Mouse (Mus musculus): ENCODE results near the gene Col6a3.

Gene Col6a3

DNA sequence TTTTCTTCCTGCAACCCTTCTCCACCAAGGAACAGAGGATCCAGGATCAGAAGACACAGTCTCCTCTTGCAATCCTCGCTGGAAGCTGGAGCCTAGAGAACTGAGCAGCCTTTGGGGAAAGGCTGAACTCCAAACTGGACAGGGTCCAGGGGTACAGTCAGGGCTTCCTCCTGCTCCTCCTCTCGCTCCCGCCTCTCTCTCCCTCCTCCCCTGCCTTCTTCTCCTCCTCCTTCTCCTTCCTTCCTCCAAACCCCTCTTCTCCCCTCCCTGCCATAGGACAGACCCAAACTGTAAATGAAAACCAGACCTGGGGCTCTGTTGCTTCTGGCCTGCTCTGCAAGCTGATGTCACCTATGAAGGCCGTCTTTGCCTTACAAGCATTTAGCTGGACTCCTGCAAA lies at the start of gene Col6a3:
Col6a3 (minus strand) TSS at position 136 of the 400 bp plus-strand sequence.
- no peak for DNase-seq (ENCODE audit: low spot score in 2 of 2)

DNA sequence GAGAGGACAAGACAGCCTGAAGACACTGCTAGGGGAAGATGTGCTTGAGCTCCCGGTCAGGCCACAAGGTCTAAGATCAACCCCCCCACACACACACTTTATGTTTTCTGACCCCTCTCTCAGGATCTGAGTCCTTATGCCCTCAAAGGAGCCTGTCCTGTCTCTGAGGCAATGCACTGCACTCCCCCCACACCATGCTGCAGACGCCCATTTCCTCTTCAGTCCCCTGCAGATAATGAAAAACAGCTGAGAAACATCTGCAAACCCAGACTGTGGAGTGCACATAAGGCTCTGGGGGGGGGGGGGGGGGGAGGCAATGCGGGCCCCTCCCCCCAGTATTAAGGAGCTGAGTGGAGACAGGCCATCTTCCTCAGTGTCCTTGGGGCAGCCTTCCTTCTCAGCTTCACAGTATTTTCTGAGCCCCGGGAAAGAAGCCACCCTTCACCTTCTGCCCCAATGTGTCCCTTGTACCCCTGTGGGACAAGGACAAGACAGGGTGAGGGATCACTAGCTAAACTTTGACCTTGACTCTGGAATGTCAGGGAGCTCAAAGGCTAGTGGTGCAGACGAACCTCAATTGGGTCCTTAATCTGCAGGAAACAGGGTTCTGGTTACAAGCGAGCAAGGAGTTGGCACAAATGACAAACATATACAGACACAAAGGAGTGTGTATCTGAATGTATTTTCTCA lies 42.1 kb upstream of the Col6a3 start:
- no peak for DNase-seq (ENCODE audit: low spot score in 2 of 2)

DNA sequence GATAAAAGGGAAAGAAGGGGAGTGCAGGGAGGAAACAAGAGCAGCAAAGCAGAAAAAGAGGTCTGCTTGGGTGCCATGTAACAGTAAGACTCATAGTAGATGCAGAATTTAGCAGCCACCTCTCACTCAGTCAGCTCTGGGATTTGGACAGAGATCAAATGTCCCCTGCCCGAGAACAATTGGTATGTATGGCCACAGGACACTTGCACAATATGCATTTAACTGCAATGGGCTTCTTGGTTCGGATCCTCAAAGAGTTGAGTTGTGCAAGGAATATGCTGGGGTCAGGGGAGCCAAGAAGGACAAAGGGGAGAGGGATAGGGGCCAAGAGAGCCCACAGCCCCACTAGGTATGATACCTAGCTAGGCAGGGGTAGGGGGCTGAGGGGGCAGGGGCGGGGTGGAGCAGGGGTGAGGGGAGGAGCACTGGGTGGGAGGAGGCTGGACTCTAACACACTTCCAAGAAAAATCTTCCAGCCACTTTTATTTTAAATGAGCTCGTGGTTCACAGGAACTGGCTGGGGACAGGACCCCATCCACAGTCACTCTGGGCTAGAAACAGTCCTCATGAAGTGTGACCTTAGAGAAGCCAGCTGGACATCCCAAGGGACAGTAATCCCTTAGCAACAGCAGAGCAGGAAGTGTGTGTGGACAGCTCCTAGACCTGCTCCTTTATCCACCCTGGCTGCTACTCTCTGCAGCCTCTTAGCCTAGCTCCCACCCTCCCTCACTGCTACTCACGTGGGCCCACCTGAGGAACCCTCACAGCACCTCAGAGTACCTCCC lies 32.9 kb upstream of the Col6a3 start:
- DNase-seq (ENCODE audit: low spot score in 2 of 2): no peak

- no peak for DNase-seq (ENCODE audit: low spot score in 2 of 2)
Observed at GRCm38 (mm10) chr1:90875961-90876360, 32.2 kb upstream of the Col6a3 start.

DNA sequence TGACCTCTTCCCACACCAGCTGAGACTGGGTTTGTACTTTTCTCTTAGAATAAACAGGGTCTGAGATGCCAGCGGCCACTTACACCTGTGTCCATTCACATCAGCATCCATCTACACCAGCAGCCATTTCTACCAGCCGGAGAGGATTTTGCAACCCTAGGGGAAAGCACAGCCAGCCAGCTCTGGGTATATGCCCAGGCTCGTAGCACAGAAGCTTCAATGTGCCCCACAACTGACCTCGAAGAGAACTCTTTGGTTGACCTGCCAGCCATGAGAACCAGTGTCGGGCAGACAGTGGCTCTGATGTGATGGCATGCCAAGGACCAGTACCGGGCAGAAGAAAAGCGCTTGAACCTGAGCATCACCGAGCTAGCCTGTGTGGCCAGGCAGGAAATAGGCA lies 31.6 kb upstream of the Col6a3 start:
- no peak for DNase-seq (ENCODE audit: low spot score in 2 of 2)

GRCm38 (mm10) chr1:90870581-90870980 lies 26.8 kb upstream of the Col6a3 start:
- DNase-seq (ENCODE audit: low spot score in 2 of 2): no peak

GRCm38 (mm10) chr1:90866734-90867133 lies 23.0 kb upstream of the Col6a3 start:
- no peak for DNase-seq (ENCODE audit: low spot score in 2 of 2)

DNA sequence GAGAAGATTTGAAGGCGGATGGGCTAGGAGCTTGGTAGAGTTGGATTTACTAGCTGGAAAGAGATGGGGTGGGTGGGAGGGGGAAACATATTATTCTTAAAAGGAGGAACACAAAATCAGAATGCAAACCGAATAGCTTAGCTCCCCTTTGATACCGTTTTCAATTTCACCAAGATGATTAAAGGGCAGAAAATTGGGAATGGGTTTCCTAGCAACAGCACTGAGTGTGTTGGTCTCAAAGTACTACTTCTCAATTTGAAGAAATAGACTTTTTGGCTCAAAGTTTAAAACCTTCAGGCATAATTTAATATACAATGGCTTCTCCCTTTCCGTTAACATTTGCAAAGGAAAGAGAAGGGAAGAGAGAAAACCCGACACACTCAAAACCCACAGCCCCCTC lies 12.1 kb upstream of the Col6a3 start:
- no peak for DNase-seq (ENCODE audit: low spot score in 2 of 2)

GRCm38 (mm10) chr1:90849836-90850235 lies 6.1 kb upstream of the Col6a3 start:
- peak in 1 of 2 experiments; percentile 15 for DNase-seq (ENCODE audit: low spot score in 2 of 2)

DNA sequence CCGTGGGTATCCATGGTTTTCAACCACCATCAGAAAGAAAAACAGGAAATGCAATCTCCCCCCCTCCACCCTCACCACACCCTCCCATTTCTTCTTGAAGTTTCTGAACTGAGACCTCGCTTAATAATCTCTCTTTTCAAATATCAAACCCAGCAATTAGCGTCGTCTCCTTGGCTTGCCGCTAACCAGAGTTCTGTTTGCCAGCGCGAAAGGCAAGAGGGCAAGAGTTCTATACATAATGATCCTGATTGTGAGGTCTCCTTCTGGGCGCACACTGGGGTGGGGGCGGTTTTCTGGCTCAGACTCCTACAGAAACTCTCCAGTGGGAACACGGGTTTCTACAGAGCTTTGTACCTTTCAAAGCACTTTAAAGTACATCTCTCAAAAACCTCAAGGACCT lies 1.4 kb upstream of the Col6a3 start:
- DNase-seq (ENCODE audit: low spot score in 2 of 2): no peak

- DNase-seq (ENCODE audit: low spot score in 2 of 2): no peak
Observed at GRCm38 (mm10) chr1:90842789-90843587, 783 bp downstream of the Col6a3 start.

DNA sequence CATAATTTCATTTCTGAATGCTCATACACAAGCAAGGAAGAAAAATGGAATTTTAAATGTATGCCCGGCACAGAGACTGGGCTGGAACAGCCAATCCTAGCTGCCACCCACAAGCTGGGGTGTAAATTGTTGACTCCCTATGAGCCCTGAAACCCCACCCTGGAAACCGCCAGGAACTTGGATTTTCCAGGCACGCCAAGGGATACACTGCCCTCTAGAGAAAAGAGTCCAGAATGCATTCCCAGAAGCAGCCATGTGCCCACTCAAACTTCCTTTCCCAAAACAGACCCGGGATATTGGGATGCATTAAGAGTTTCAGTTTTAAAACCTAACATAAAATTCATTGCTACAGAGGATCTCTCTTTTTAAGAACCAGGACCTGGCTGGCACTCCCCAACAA lies 3.5 kb downstream of the Col6a3 start:
- DNase-seq (ENCODE audit: low spot score in 2 of 2): peak in 1 of 2 experiments; percentile 61

- DNase-seq (ENCODE audit: low spot score in 2 of 2): no peak
Observed at GRCm38 (mm10) chr1:90838657-90839056, 5.1 kb downstream of the Col6a3 start.

GRCm38 (mm10) chr1:90838221-90838620 lies 5.5 kb downstream of the Col6a3 start:
- DNase-seq (ENCODE audit: low spot score in 2 of 2): peak; percentile 65 to 81

- no peak for DNase-seq (ENCODE audit: low spot score in 2 of 2)
Observed at GRCm38 (mm10) chr1:90836178-90836740, 7.5 kb downstream of the Col6a3 start.

GRCm38 (mm10) chr1:90834701-90835100 lies 9.1 kb downstream of the Col6a3 start:
- DNase-seq (ENCODE audit: low spot score in 2 of 2): no peak

DNA sequence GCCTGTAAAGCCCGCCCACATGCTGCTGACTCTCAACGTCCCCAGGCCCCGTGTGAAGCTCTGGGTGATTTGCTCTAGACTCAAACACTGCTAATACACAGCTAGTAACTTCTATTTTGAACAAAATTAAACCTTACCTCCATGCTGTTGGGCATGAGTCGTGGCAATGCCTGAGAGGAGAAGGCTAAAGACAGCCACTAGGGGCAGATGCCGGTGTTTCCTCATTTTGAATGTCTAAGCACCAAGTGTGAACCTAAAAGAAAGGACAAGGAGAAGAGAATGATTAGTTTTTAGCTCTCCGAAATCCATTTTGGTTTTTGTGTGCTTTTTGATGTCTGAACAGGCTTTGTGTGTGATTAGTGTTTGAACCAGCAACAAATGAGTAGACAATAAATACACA lies 13.8 kb downstream of the Col6a3 start:
- no peak for DNase-seq (ENCODE audit: low spot score in 2 of 2)

GRCm38 (mm10) chr1:90813226-90813625 lies 30.5 kb downstream of the Col6a3 start:
- DNase-seq (ENCODE audit: low spot score in 2 of 2): no peak

GRCm38 (mm10) chr1:90808930-90809329 lies 34.8 kb downstream of the Col6a3 start:
- peak in 1 of 2 experiments; percentile 7 for DNase-seq (ENCODE audit: low spot score in 2 of 2)

- DNase-seq (ENCODE audit: low spot score in 2 of 2): no peak
Observed at GRCm38 (mm10) chr1:90803104-90803503, 40.7 kb downstream of the Col6a3 start.

GRCm38 (mm10) chr1:90801067-90801466 lies 42.7 kb downstream of the Col6a3 start:
- no peak for DNase-seq (ENCODE audit: low spot score in 2 of 2)

DNA sequence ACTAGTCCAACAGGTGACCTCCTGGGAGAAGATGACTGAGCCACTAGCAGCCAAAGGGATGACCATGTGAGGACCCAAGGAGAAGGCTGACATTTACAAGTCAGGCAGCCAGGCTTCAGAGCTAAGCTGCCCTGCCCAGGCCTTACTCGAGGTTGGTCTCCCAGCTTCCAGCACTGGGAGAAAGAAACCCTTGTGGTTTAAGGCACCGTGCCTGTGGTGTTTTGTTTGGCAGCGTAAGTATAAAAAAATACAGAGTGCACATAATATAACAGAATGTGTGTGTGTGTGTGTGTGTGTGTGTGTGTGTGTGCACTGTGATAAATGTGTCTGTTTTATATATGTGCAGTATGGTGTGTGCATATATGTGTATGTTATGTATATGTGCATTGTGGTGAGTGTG lies 43.3 kb downstream of the Col6a3 start:
- DNase-seq (ENCODE audit: low spot score in 2 of 2): no peak

All from left cerebral cortex, adult 9 months (tissue).